Mouse (Mus musculus) C2C12 (cell line): Measurements from ENCODE around the gene Gm20403. TPM values are rescaled to one million over a fixed set of nuclear protein-coding genes. Genes with fewer than 3 reads are reported as not detected.

Experiments used
- H3K27me3 ChIP-seq: one replicate; pipeline ENCODE4 v1.6.1; 2011; ENCODE audit not compliant: control insufficient read depth, insufficient read depth, insufficient read length
- H3K36me3 ChIP-seq: one replicate; pipeline ENCODE4 v1.6.1; 2011; ENCODE audit not compliant: control insufficient read depth, insufficient read depth
- H3K4me3 ChIP-seq: one replicate; pipeline ENCODE4 v1.5.1; 2011; ENCODE audit warnings: mild to moderate bottlenecking, control low read depth; ENCODE audit not compliant: poor library complexity, insufficient read depth, severe bottlenecking
- H3K79me2 ChIP-seq: one replicate; pipeline ENCODE4 v1.6.1; 2011; ENCODE audit not compliant: control insufficient read depth, insufficient read depth
- H3K79me3 ChIP-seq: one replicate; pipeline ENCODE4 v1.6.1; 2011; ENCODE audit warnings: low read depth, control low read depth
- H3ac ChIP-seq: one replicate; pipeline ENCODE3; 2011; ENCODE audit warnings: low read depth; ENCODE audit not compliant: control insufficient read depth, insufficient read length
- CEBPB ChIP-seq: IDR thresholded peaks from one replicate; pipeline ENCODE4 v1.6.1; 2011; ENCODE audit warnings: low read depth, mild to moderate bottlenecking, control low read depth, moderate library complexity
- CTCF ChIP-seq: IDR thresholded peaks from one replicate; pipeline ENCODE4 v1.5.1; 2011; ENCODE audit not compliant: control insufficient read depth, insufficient read depth, insufficient read length
- FOSL1 ChIP-seq: IDR thresholded peaks from one replicate; pipeline ENCODE4 v1.8.0; 2011; ENCODE audit warnings: mild to moderate bottlenecking, low read length; ENCODE audit not compliant: poor library complexity, insufficient read depth, severe bottlenecking
- MAX ChIP-seq: IDR thresholded peaks from one replicate; pipeline ENCODE4 v1.6.1; 2011; ENCODE audit warnings: mild to moderate bottlenecking, control low read depth
- MYOD1 ChIP-seq: IDR thresholded peaks from one replicate; pipeline ENCODE4 v1.6.1; 2011; ENCODE audit warnings: low read depth; ENCODE audit not compliant: control insufficient read depth, insufficient read length
- MYOG ChIP-seq: IDR thresholded peaks from one replicate; pipeline ENCODE4 v1.6.1; 2011; ENCODE audit not compliant: control insufficient read depth, insufficient read length; ENCODE audit errors: extremely low read depth
- USF1 ChIP-seq: IDR thresholded peaks from one replicate; pipeline ENCODE4 v1.6.1; 2011; ENCODE audit warnings: low read depth, mild to moderate bottlenecking, control low read depth, moderate library complexity
- polyA plus RNA-seq: library from polyadenylated mRNA; unstranded; fragments of >200 nt; fragmentation: generic; extraction: Trizol; gene quantifications from one replicate; pipeline ENCODE4 v1.2.1, GENCODE M21; 2012; ENCODE audit warnings: missing spikeins

Gene Gm20403
- polyA plus RNA-seq, 1 experiment = not detected

GRCm38 (mm10) chr12:54980939-54981338 lies 5.4 kb downstream of the Gm20403 start:
- Histone ChIP-seq H3K36me3 (peaks cover 59% of the 10 kb centered on the region), H3K79me3 (peaks cover 81% of the 10 kb centered on the region), H3ac (no peak overlapping the region), H3K4me3 (no peak overlapping the region), H3K79me2 (peaks cover 100% of the 10 kb centered on the region), H3K27me3 (no peaks in the 10 kb centered on the region)
- TF ChIP-seq MAX (no peak), CEBPB (no peak), FOSL1 (no peak), USF1 (no peak), CTCF (no peak), MYOG (no peak), MYOD1 (no peak)

GRCm38 (mm10) chr12:54980532-54980931 lies 5.8 kb downstream of the Gm20403 start:
- Histone ChIP-seq H3K4me3 (no peak overlapping the region), H3K79me2 (peaks cover 100% of the 10 kb centered on the region), H3ac (no peak overlapping the region), H3K27me3 (no peaks in the 10 kb centered on the region), H3K79me3 (peaks cover 82% of the 10 kb centered on the region), H3K36me3 (peaks cover 61% of the 10 kb centered on the region)
- TF ChIP-seq CEBPB (no peak), CTCF (no peak), FOSL1 (no peak), MYOD1 (no peak), USF1 (no peak), MAX (no peak), MYOG (no peak)

GRCm38 (mm10) chr12:54969033-54969432 lies 17.3 kb downstream of the Gm20403 start:
- Histone ChIP-seq H3K4me3 (no peak overlapping the region), H3ac (no peak overlapping the region), H3K79me3 (peaks cover 35% of the 10 kb centered on the region), H3K79me2 (peaks cover 82% of the 10 kb centered on the region), H3K27me3 (no peaks in the 10 kb centered on the region), H3K36me3 (peaks cover 61% of the 10 kb centered on the region)
- no peak for TF ChIP-seq CEBPB
- TF ChIP-seq MYOD1 = no peak
- no peak for TF ChIP-seq FOSL1
- TF ChIP-seq MYOG = no peak
- TF ChIP-seq MAX = no peak
- TF ChIP-seq CTCF = no peak
- TF ChIP-seq USF1 = no peak

GRCm38 (mm10) chr12:54965532-54966160 lies 20.7 kb downstream of the Gm20403 start:
- peaks cover 52% of the 10 kb centered on the region for H3K36me3 ChIP-seq
- H3ac ChIP-seq = no peak overlapping the region
- TF ChIP-seq MYOD1 (no peak), MAX (no peak), FOSL1 (no peak), USF1 (no peak), CEBPB (no peak), CTCF (no peak), MYOG (no peak)
- no peaks in the 10 kb centered on the region for H3K27me3 ChIP-seq
- peaks cover 56% of the 10 kb centered on the region for H3K79me3 ChIP-seq
- H3K4me3 ChIP-seq = no peak overlapping the region
- peaks cover 94% of the 10 kb centered on the region for H3K79me2 ChIP-seq

GRCm38 (mm10) chr12:54959569-54959968 lies 26.8 kb downstream of the Gm20403 start:
- Histone ChIP-seq H3K36me3 (peaks cover 26% of the 10 kb centered on the region), H3K4me3 (no peak overlapping the region), H3K79me2 (peaks cover 99% of the 10 kb centered on the region), H3K79me3 (peaks cover 62% of the 10 kb centered on the region), H3ac (no peak overlapping the region), H3K27me3 (no peaks in the 10 kb centered on the region)
- TF ChIP-seq MYOG (no peak), CTCF (no peak), USF1 (no peak), MAX (no peak), MYOD1 (no peak), CEBPB (no peak), FOSL1 (no peak)
